Mouse (Mus musculus): ENCODE measurements at regions not wholly inside any gene's neighbourhood (a gene's known extent, or its start where the extent isn't known, plus 50 kb on each side); places are given as distances from the start of the nearest gene placed in this dataset.

GRCm38 (mm10) chr7:71470418-71470817 is 119.1 kb upstream of the Gm10295 start:
- Histone ChIP-seq H3K79me2 (ENCODE audit: control insufficient read depth, insufficient read depth) (no peaks in the 10 kb centered on the region), H3ac (ENCODE audit: control insufficient read depth, insufficient read length) (no peak overlapping the region), H3K36me3 (ENCODE audit: control insufficient read depth, insufficient read depth) (no peaks in the 10 kb centered on the region), H3K4me2 (ENCODE audit: low read depth) (no peak overlapping the region), H3K4me3 (no peak overlapping the region), H3K27me3 (ENCODE audit: control insufficient read depth, insufficient read depth, insufficient read length) (no peaks in the 10 kb centered on the region)
- TF ChIP-seq USF1 (IDR thresholded peaks at IDR 0.05; ENCODE audit: low read depth) (no peak), MYOD1 (IDR thresholded peaks at IDR 0.05; ENCODE audit: control insufficient read depth in 1 of 3, insufficient read length in 2 of 3, low read depth in 2 of 3) (no peak), POLR2A (IDR thresholded peaks at IDR 0.05; ENCODE audit: insufficient read length, low read depth) (no peak), SRF (IDR thresholded peaks at IDR 0.05; ENCODE audit: control insufficient read depth, insufficient read length, low read depth) (no peak), CEBPB (IDR thresholded peaks at IDR 0.05; ENCODE audit: insufficient read depth, poor library complexity, severe bottlenecking) (no peak), MAX (IDR thresholded peaks at IDR 0.05; ENCODE audit: low read depth) (no peak), E2F4 (IDR thresholded peaks at IDR 0.05; ENCODE audit: insufficient read depth) (no peak), TCF12 (IDR thresholded peaks at IDR 0.05; ENCODE audit: insufficient read depth, poor library complexity, severe bottlenecking) (no peak), POLR2AphosphoS2 (IDR thresholded peaks at IDR 0.05; ENCODE audit: insufficient read length, low read depth) (no peak), REST (IDR thresholded peaks at IDR 0.05; ENCODE audit: insufficient read depth, insufficient read length) (no peak), MYOG (IDR thresholded peaks at IDR 0.05; ENCODE audit: control insufficient read depth in 1 of 3, insufficient read depth in 1 of 3, insufficient read length in 2 of 3, low read depth in 2 of 3) (no peak), TCF3 (IDR thresholded peaks at IDR 0.05; ENCODE audit: insufficient read length, low read depth) (no peak)

GRCm38 (mm10) chr7:71469951-71470350 is 118.7 kb upstream of the Gm10295 start:
- H3K36me3 ChIP-seq (ENCODE audit: control insufficient read depth, insufficient read depth), result no peaks in the 10 kb centered on the region
- H3K4me3 ChIP-seq, result no peak overlapping the region
- no peak overlapping the region for H3ac ChIP-seq (ENCODE audit: control insufficient read depth, insufficient read length)
- H3K27me3 ChIP-seq (ENCODE audit: control insufficient read depth, insufficient read depth, insufficient read length), result no peaks in the 10 kb centered on the region
- no peaks in the 10 kb centered on the region for H3K79me2 ChIP-seq (ENCODE audit: control insufficient read depth, insufficient read depth)
- no peak overlapping the region for H3K4me2 ChIP-seq (ENCODE audit: low read depth)
- TF ChIP-seq SRF (IDR thresholded peaks at IDR 0.05; ENCODE audit: control insufficient read depth, insufficient read length, low read depth) (no peak), TCF12 (IDR thresholded peaks at IDR 0.05; ENCODE audit: insufficient read depth, poor library complexity, severe bottlenecking) (no peak), TCF3 (IDR thresholded peaks at IDR 0.05; ENCODE audit: insufficient read length, low read depth) (no peak), E2F4 (IDR thresholded peaks at IDR 0.05; ENCODE audit: insufficient read depth) (no peak), USF1 (IDR thresholded peaks at IDR 0.05; ENCODE audit: low read depth) (no peak), MYOD1 (IDR thresholded peaks at IDR 0.05; ENCODE audit: control insufficient read depth in 1 of 3, insufficient read length in 2 of 3, low read depth in 2 of 3) (no peak), MYOG (IDR thresholded peaks at IDR 0.05; ENCODE audit: control insufficient read depth in 1 of 3, insufficient read depth in 1 of 3, insufficient read length in 2 of 3, low read depth in 2 of 3) (no peak), REST (IDR thresholded peaks at IDR 0.05; ENCODE audit: insufficient read depth, insufficient read length) (no peak), MAX (IDR thresholded peaks at IDR 0.05; ENCODE audit: low read depth) (no peak), POLR2A (IDR thresholded peaks at IDR 0.05; ENCODE audit: insufficient read length, low read depth) (no peak), CEBPB (IDR thresholded peaks at IDR 0.05; ENCODE audit: insufficient read depth, poor library complexity, severe bottlenecking) (no peak), POLR2AphosphoS2 (IDR thresholded peaks at IDR 0.05; ENCODE audit: insufficient read length, low read depth) (no peak)

- Histone ChIP-seq H3ac (ENCODE audit: control insufficient read depth, insufficient read length) (no peak overlapping the region), H3K4me3 (no peak overlapping the region), H3K36me3 (ENCODE audit: control insufficient read depth, insufficient read depth) (no peaks in the 10 kb centered on the region), H3K79me2 (ENCODE audit: control insufficient read depth, insufficient read depth) (no peaks in the 10 kb centered on the region), H3K27me3 (ENCODE audit: control insufficient read depth, insufficient read depth, insufficient read length) (no peaks in the 10 kb centered on the region), H3K4me2 (ENCODE audit: low read depth) (no peak overlapping the region)
- TF ChIP-seq REST (IDR thresholded peaks at IDR 0.05; ENCODE audit: insufficient read depth, insufficient read length) (no peak), MYOG (IDR thresholded peaks at IDR 0.05; ENCODE audit: control insufficient read depth in 1 of 3, insufficient read depth in 1 of 3, insufficient read length in 2 of 3, low read depth in 2 of 3) (no peak), POLR2A (IDR thresholded peaks at IDR 0.05; ENCODE audit: insufficient read length, low read depth) (no peak), CEBPB (IDR thresholded peaks at IDR 0.05; ENCODE audit: insufficient read depth, poor library complexity, severe bottlenecking) (no peak), TCF3 (IDR thresholded peaks at IDR 0.05; ENCODE audit: insufficient read length, low read depth) (no peak)
These were observed 116.3 kb upstream of the Gm10295 start for GRCm38 (mm10) chr7:71467436-71468127.

- no peak for TF ChIP-seq POLR2A (IDR thresholded peaks at IDR 0.05; ENCODE audit: insufficient read length, low read depth)
- TF ChIP-seq SRF (IDR thresholded peaks at IDR 0.05; ENCODE audit: control insufficient read depth, insufficient read length, low read depth), result no peak
- no peak for TF ChIP-seq MYOG (IDR thresholded peaks at IDR 0.05; ENCODE audit: control insufficient read depth in 1 of 3, insufficient read depth in 1 of 3, insufficient read length in 2 of 3, low read depth in 2 of 3)
- no peak for TF ChIP-seq TCF12 (IDR thresholded peaks at IDR 0.05; ENCODE audit: insufficient read depth, poor library complexity, severe bottlenecking)
- no peak for TF ChIP-seq MYOD1 (IDR thresholded peaks at IDR 0.05; ENCODE audit: control insufficient read depth in 1 of 3, insufficient read length in 2 of 3, low read depth in 2 of 3)
- no peak for TF ChIP-seq CEBPB (IDR thresholded peaks at IDR 0.05; ENCODE audit: insufficient read depth, poor library complexity, severe bottlenecking)
- no peak for TF ChIP-seq MAX (IDR thresholded peaks at IDR 0.05; ENCODE audit: low read depth)
- TF ChIP-seq E2F4 (IDR thresholded peaks at IDR 0.05; ENCODE audit: insufficient read depth), result no peak
- no peak for TF ChIP-seq POLR2AphosphoS2 (IDR thresholded peaks at IDR 0.05; ENCODE audit: insufficient read length, low read depth)
- Histone ChIP-seq H3ac (ENCODE audit: control insufficient read depth, insufficient read length) (no peak overlapping the region), H3K4me3 (no peak overlapping the region), H3K36me3 (ENCODE audit: control insufficient read depth, insufficient read depth) (no peaks in the 10 kb centered on the region), H3K4me2 (ENCODE audit: low read depth) (no peak overlapping the region), H3K27me3 (ENCODE audit: control insufficient read depth, insufficient read depth, insufficient read length) (no peaks in the 10 kb centered on the region), H3K79me2 (ENCODE audit: control insufficient read depth, insufficient read depth) (no peaks in the 10 kb centered on the region)
These were observed 112.8 kb upstream of the Gm10295 start for GRCm38 (mm10) chr7:71464127-71464526.

Data from myocyte (in vitro differentiated cells).